Mouse (Mus musculus) lung, adult 2 months (tissue): Measurements from ENCODE around the gene BC067074.

ENCODE experiments used
- CTCF ChIP-seq: fragments of 200-500 bp; IDR thresholded peaks from 2 replicates; pipeline ENCODE4 v1.5.1; 2011; ENCODE audit warnings: mild to moderate bottlenecking, low read length, control low read depth; ENCODE audit not compliant: insufficient read depth
- POLR2A ChIP-seq: fragments of 200-500 bp; IDR thresholded peaks from 2 replicates; pipeline ENCODE4 v1.6.1; 2011; ENCODE audit warnings: low read depth, mild to moderate bottlenecking, control low read depth, low read length, borderline replicate concordance; ENCODE audit errors: extremely low read depth

GRCm38 (mm10) chr13:113377631-113378030 lies 84.7 kb downstream of the BC067074 start:
- no peak for TF ChIP-seq CTCF
- no peak for TF ChIP-seq POLR2A
